Mouse (Mus musculus) megakaryocyte, embryonic 14.5 days (primary cell): ENCODE measurements around the gene Ptger1. TPM values are rescaled to one million over a fixed set of nuclear protein-coding genes. Genes with fewer than 3 reads are reported as not detected.
A peak's percentile ranks its signal among the peaks of the same experiment; 100 is the strongest.

Experiments used
- H3K27me3 ChIP-seq: replicated peaks from 2 replicates; pipeline ENCODE3; 2012; ENCODE audit warnings: inconsistent platforms
- H3K36me3 ChIP-seq: replicated peaks from 2 replicates; pipeline ENCODE3; 2012; ENCODE audit warnings: low read length, inconsistent platforms, mixed read lengths
- H3K4me1 ChIP-seq: 2 replicates; pipeline ENCODE4 v1.6.1; 2012; ENCODE audit warnings: inconsistent platforms
- H3K4me3 ChIP-seq: replicated peaks from 2 replicates; pipeline ENCODE3; 2012; ENCODE audit warnings: moderate library complexity, mild to moderate bottlenecking, inconsistent platforms
- H3K9me3 ChIP-seq: 2 replicates; pipeline ENCODE4 v1.6.1; 2012; ENCODE audit warnings: inconsistent platforms
- FLI1 ChIP-seq: IDR thresholded peaks from 2 replicates; pipeline ENCODE4 v1.6.1; 2012; ENCODE audit warnings: low read length, inconsistent platforms, mixed read lengths
- GATA1 ChIP-seq: IDR thresholded peaks from 3 replicates; pipeline ENCODE4 v1.6.1; 2012; ENCODE audit warnings: mixed read lengths, low read length, inconsistent platforms, borderline replicate concordance
- polyA plus RNA-seq: library from polyadenylated mRNA; stranded (reverse); fragments of >175 nt; gene quantifications from 2 replicates; pipeline ENCODE4 v1.2.3, GENCODE M21; 2012; ENCODE audit warnings: low replicate concordance; ENCODE audit not compliant: insufficient read depth

Gene Ptger1
- polyA plus RNA-seq, 1 experiment, result 0.73 TPM

DNA sequence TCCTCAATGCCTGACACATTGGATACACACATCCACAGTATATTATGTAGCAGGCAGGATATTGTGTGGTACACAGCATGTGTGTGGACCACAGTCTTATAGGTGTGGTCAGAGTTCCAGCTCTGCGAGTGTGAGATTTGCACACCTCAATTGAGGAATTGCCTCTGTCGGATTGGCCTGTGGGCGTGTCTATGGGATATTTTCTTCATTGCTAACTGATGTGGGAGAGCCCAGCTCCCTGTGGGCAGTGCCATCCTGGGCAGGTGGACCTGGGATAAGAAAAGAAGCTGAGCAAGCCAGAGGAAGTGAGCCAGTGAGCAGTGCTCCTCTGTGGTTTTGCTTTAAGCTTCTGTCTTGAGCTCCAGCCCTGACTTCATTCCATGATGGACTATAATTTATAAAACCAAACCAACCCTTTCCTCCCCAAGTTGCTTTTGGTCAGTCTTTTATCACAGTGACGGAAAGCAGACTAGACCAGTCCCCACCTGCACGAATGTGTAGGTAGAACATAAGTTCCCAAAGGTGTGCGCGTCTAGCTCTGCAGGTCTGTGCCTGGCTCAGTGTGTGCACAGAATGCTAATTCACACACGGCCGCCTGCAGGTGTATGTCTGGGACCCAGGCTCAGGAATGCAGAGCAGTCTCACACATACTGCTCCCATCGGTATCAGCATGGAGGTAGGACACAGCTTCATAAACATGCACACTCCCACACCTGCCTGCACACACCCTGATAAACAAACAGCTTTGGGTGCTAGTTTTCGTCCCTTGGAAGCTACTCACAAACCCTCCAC, 28.1 kb downstream of the Ptger1 start:
- peaks cover 70% of the 10 kb centered on the region for H3K4me1 ChIP-seq
- peak overlapping the region; percentile 90 for H3K4me3 ChIP-seq
- H3K36me3 ChIP-seq, result peaks cover 42% of the 10 kb centered on the region
- no peaks in the 10 kb centered on the region for H3K9me3 ChIP-seq
- no peaks in the 10 kb centered on the region for H3K27me3 ChIP-seq
- TF ChIP-seq FLI1 (no peak), GATA1 (no peak)

DNA sequence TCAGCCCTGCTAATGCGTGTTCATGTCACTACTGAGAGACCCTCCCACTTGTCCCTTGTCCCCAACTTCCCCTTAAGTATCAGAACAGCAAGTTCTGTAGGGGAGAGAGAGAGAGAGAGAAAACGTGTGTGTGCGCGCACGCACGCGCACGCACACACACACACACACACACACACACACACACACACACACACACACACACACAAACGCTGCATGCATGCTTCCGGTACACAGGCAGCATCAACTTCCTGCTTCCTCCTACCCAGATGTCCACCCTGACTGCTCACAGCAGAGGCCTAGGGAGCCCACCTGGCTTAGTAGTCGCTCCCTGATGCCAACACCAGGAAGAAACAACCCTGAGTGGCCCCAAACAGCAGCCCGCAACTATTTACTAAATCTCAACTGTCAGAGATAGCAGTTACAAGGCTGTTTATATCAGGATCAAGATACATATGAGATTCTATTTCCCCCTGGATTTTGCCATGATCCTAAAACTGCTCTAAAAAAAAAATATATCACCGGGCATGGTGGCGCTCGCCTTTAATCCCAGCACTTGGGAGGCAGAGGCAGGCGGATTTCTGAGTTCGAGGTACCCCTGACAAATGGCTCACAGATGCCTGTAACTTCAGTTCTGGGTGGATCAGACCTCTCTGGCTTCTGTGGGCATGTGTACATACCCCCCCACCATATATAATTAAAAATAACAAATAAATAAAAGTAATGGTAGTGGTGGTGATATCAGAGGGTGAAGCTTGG, 29.1 kb downstream of the Ptger1 start:
- no peaks in the 10 kb centered on the region for H3K9me3 ChIP-seq
- H3K4me3 ChIP-seq, result peak overlapping the region; percentile 83
- peaks cover 33% of the 10 kb centered on the region for H3K36me3 ChIP-seq
- peaks cover 79% of the 10 kb centered on the region for H3K4me1 ChIP-seq
- H3K27me3 ChIP-seq, result no peaks in the 10 kb centered on the region
- no peak for TF ChIP-seq GATA1
- TF ChIP-seq FLI1, result no peak

DNA sequence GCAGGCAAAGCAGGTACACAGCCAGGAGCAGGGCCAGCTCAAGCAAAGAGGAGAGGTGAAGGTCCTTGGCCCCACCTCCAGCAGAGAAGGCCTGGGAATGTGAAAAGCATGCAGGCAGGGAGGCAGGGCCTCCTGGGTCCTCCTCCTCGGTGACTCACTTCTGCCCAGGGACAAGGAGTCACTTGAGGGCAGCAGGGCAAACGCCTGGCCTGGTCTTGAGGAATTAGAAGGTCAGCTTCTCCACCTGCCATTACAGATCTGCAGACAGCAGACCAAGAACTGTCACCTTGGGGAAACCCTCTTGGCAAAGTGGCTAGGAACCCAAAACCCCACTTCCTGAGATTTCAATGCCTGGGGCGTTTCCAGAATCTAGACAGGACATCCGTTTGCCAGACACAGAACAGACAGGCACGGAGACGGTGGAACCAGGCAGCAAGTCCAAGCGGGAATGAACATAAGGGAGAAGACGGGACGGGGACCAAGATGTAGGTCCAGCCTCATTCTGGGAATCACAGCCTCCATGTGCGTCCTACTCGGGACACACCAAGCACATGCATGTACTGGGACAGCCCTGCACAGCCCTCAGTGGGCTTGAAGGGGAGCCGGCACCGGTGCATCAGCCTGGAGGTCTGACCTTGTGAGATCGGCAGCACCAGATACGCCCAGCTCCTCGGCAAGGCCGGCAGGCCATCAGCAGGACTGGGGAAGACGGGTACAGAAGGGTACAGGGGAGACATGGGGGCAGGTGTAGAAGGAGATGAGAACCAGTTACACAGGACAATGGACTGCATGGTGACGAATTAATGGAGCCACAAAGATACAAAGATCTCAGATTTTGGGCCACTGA, 31.1 kb downstream of the Ptger1 start:
- H3K4me1 ChIP-seq, result peaks cover 78% of the 10 kb centered on the region
- TF ChIP-seq FLI1 (no peak), GATA1 (no peak)
- H3K27me3 ChIP-seq, result no peaks in the 10 kb centered on the region
- peak overlapping the region; percentile 97 for H3K4me3 ChIP-seq
- H3K36me3 ChIP-seq, result peaks cover 12% of the 10 kb centered on the region
- H3K9me3 ChIP-seq, result peaks cover 3% of the 10 kb centered on the region; the same call in 1 of the 2 replicates

DNA sequence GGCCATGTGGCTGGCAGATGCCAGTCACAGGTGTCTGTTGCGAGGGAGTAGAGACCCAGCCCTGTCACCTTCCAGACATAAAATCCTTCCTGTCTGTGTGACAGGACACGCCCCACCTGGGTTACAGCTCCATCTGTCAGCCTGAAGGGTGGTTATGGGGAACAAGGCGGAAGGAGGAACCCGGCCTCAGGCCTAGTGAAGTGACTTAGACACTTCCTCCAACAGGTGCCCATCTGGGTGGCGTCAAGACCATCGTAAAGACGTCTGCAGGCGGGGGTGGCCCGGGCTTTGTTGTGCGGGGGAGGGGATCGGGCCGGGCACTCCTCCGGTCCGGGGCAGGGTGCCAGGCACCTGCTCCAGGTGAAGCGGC, 31.8 kb downstream of the Ptger1 start:
- TF ChIP-seq GATA1 (no peak), FLI1 (no peak)
- Histone ChIP-seq H3K27me3 (no peaks in the 10 kb centered on the region), H3K4me3 (peak overlapping the region; percentile 97), H3K4me1 (peaks cover 71% of the 10 kb centered on the region), H3K9me3 (peaks cover 3% of the 10 kb centered on the region; the same call in 1 of the 2 replicates), H3K36me3 (peaks cover 5% of the 10 kb centered on the region)

DNA sequence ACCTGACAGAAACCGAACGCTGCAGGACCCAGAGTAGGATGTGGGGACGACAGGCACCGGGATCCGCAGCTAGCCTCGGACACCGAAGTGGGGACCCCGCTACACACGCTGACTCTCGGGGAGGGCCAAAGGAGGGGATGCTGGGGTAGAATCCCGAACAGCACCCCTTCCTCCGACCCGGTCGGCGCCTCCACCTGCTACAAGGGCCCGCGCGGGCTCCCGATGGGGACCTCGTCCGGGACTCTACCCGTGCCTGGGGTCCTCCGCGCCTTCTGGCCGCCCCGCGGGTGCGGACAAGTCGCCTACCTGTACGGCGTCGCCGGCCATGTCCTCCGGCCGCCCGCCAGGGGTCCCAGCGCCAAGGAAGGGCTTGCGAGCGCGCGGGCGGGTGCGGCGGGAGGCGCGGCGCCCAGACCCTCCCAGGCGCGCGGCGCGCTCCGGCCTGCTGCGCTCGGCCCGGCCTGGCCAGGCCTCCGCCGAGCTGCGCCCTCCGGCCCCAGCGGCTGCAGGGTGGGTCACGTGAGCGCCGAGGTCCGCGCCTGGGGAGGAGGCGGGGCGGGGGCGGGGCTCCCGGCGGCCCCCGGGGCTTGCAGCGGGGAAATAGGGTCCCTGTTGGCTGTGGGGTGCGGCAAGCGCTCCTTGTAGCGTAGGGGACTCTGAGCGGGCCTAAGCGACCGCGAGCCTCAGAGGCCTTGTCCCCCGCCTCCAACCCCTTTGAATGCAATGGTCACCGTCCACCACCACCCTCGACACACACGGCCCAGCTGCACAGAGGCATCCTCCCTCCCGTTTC, 32.4 kb downstream of the Ptger1 start, which contains the start of gene Pkn1:
TSS of gene Pkn1 (minus strand) at position 519 of the 793 bp plus-strand sequence.
- no peak for TF ChIP-seq GATA1
- Histone ChIP-seq H3K9me3 (peaks cover 3% of the 10 kb centered on the region; the same call in 1 of the 2 replicates), H3K27me3 (no peaks in the 10 kb centered on the region), H3K36me3 (peaks cover 5% of the 10 kb centered on the region), H3K4me3 (peak within 1 kb of the TSS; percentile 97), H3K4me1 (peaks cover 65% of the 10 kb centered on the region)

DNA sequence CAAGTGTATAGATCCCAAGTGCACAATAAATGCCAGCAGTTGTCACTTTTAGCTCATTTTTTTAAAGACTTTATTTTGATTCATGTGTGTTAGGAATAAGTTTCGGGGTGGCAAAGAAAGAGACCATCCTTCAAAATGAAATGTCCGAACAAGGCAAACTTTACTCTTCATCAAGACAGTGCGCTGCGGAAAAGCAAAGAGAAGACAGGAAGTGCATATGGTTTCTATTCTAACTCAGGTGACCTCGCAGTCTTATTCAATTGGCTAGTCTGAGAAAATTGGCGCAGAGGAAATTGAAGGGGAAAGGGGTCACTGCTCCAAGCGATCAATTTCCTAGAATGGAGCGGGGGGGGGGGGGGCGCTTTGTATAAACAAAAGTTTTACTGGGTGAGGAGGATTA, 33.1 kb downstream of the Ptger1 start:
- peak overlapping the region; percentile 97 for H3K4me3 ChIP-seq
- TF ChIP-seq GATA1, result no peak
- no peak for TF ChIP-seq FLI1
- peaks cover 5% of the 10 kb centered on the region for H3K36me3 ChIP-seq
- peaks cover 58% of the 10 kb centered on the region for H3K4me1 ChIP-seq
- H3K27me3 ChIP-seq, result no peaks in the 10 kb centered on the region
- H3K9me3 ChIP-seq, result peaks cover 3% of the 10 kb centered on the region; the same call in 1 of the 2 replicates

DNA sequence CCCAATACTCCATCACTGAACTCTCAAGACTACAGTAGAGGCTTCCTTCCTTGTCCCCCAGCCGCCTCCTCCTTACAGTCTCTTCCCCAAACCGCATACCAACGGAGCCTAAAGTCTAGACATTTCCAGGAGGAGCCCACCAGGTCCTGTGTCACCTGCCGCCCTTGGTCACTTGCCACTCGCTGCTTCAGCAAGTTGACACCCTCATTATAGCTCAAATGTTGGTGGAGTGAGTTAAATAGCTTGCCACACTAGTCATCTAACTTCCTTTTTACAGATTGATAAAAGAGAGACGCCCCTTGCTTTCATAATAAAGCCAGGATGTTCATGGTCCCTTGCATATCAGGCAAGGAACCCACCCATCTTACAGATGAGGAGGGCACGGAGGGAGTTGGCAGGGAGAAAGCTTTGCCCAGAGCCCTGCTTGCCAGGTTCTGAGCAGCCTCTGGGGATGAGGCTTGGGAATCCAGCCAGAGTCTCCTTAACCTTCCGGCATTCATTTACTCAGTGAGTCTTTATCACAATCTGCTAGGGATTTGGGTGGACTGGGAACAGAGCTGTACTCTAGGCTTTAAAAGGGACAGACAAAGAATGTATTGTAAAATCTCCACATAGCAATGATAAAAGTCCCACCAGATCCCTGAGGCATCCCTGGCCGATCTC, 34.1 kb downstream of the Ptger1 start:
- Histone ChIP-seq H3K36me3 (peaks cover 5% of the 10 kb centered on the region), H3K4me1 (peaks cover 48% of the 10 kb centered on the region), H3K27me3 (no peaks in the 10 kb centered on the region), H3K4me3 (peak overlapping the region; percentile 38), H3K9me3 (peaks cover 3% of the 10 kb centered on the region; the same call in 1 of the 2 replicates)
- TF ChIP-seq GATA1 (no peak), FLI1 (no peak)

DNA sequence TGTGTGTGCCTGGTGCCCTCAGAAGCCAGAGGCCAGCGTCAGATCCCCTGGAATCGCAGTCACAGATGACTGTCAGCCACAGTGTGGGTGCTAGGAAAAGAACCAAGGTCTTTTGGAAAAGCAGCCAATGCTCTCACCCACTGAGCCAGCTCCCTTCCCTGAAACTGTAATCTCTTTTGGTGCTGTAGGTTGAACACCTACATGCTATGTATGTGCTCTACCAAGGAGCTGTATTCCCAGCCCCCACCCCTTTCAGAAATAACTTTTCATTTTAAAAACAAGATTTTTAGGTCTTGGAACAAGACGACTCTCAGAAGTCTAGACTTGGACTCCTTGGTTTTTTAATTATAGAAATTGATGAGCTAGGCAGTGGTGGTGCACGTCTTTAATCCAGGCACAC, 36.9 kb downstream of the Ptger1 start:
- TF ChIP-seq FLI1, result no peak
- peaks cover 27% of the 10 kb centered on the region for H3K4me1 ChIP-seq
- no peaks in the 10 kb centered on the region for H3K27me3 ChIP-seq
- H3K9me3 ChIP-seq, result peaks cover 3% of the 10 kb centered on the region; the same call in 1 of the 2 replicates
- H3K36me3 ChIP-seq, result no peaks in the 10 kb centered on the region
- no peak overlapping the region for H3K4me3 ChIP-seq

DNA sequence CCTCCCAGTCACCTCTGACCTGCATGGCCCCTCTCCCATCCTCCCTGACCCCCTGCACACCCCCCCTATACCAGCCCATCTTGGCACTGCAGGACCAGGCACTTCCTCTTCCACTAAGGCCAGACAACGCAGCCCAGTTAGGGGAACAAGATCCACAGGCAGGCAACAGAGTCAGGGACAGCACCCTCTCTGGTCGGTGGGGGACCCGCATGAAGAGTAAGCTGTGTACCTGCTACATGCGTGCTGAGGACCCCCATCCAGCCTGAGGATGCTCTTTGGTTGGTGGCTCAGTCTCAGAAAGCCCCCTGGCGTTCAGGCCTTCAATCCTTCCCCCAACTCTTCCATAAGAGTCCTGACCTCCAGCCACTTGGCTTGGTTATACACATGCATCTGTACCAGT, 39.9 kb downstream of the Ptger1 start:
- Histone ChIP-seq H3K27me3 (no peaks in the 10 kb centered on the region), H3K9me3 (peaks cover 3% of the 10 kb centered on the region; the same call in 1 of the 2 replicates), H3K36me3 (no peaks in the 10 kb centered on the region)

More for the DNA sequence above, 39.9 kb downstream of the Ptger1 start:
- H3K4me1 ChIP-seq, result peaks cover 7% of the 10 kb centered on the region
- H3K4me3 ChIP-seq, result no peak overlapping the region
- TF ChIP-seq FLI1, result no peak
- no peak for TF ChIP-seq GATA1
